Mouse (Mus musculus) brain, embryonic 18.5 days (tissue): ENCODE measurements around the gene Adipoq.

Experiments
- DNase-seq: peaks from one replicate; pipeline ENCODE4 v3.0.0-alpha.2; 2012; ENCODE audit warnings: low read depth, low spot score

Gene Adipoq

GRCm38 (mm10) chr16:23201498-23201897 lies 55.2 kb downstream of the Adipoq start:
- DNase-seq, result no peak
